Mouse (Mus musculus) heart, adult 2 months (tissue): ENCODE results near the gene Krt33b.

ENCODE experiments used
- CTCF ChIP-seq: fragments of 200-600 bp; IDR thresholded peaks from 2 replicates; pipeline ENCODE4 v1.8.1; 2022; ENCODE audit warnings: antibody characterized with exemption, mild to moderate bottlenecking, moderate library complexity
- EP300 ChIP-seq: fragments of 200-500 bp; IDR thresholded peaks from 2 replicates; pipeline ENCODE4 v1.6.1; 2011; ENCODE audit warnings: low read depth, low read length, control low read depth; ENCODE audit not compliant: insufficient read depth
- POLR2A ChIP-seq: fragments of 200-500 bp; IDR thresholded peaks from 2 replicates; pipeline ENCODE4 v1.6.1; 2011; ENCODE audit warnings: mild to moderate bottlenecking, low read depth, low read length, control low read depth; ENCODE audit not compliant: insufficient read depth

DNA sequence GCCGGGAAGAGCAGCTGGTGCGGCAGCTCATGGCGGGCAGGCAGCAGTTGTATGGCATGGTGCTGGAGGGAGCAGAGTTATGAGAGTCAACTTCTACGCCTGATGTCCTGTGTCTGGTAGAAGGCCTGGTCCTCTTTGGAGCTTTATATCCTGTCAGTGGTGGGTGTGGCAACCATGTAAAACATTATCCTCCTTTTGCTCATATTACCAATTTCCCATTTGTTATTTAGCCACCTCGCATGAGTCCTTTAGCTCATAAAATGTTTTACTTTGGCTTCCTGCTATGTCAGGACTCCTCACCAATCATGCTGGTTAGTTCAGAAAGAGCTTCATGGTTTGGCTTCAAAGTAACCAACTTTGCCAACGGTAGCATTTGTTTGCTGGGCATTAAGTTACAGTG is at the start of gene Krt33b:
- TF ChIP-seq POLR2A (no peak), CTCF (no peak), EP300 (no peak)
